Mouse (Mus musculus) liver, embryonic 11.5 days (tissue): ENCODE measurements around the gene Bco1. TPM values are rescaled to one million over a fixed set of nuclear protein-coding genes. Genes with fewer than 3 reads are reported as not detected.

Source experiments
- ATAC-seq: fragments of 200-750 bp; cut with Nextera tagmentation; replicated peaks from 2 replicates; pipeline ENCODE4 v1.8.0; 2017; ENCODE audit warnings: moderate number of reproducible peaks, mild to moderate bottlenecking, moderate TSS enrichment, moderate library complexity; ENCODE audit not compliant: low FRiP score
- DNase-seq: peaks from one replicate; pipeline ENCODE4 v3.0.0-alpha.2; 2017; ENCODE audit warnings: low spot score
- H3K27ac ChIP-seq: fragments of 300-500 bp; sonication (generic); 2 replicates; pipeline ENCODE4 v1.5.1; 2014; ENCODE audit warnings: mild to moderate bottlenecking, low read depth, low read length, control low read depth
- H3K27me3 ChIP-seq: fragments of 300-500 bp; sonication (generic); replicated peaks from 2 replicates; pipeline ENCODE4 v1.6.1; 2014; ENCODE audit warnings: low read length, mixed read lengths; ENCODE audit not compliant: control insufficient read depth, insufficient read depth
- H3K36me3 ChIP-seq: fragments of 300-500 bp; sonication (generic); 2 replicates; pipeline ENCODE4 v1.6.1; 2014; ENCODE audit warnings: mild to moderate bottlenecking, low read length, moderate library complexity, mixed read lengths; ENCODE audit not compliant: control insufficient read depth, insufficient read depth
- H3K4me1 ChIP-seq: fragments of 300-500 bp; sonication (generic); replicated peaks from 2 replicates; pipeline ENCODE4 v1.6.1; 2014; ENCODE audit warnings: low read length, mixed read lengths; ENCODE audit not compliant: control insufficient read depth, insufficient read depth
- H3K4me2 ChIP-seq: fragments of 300-500 bp; sonication (generic); 2 replicates; pipeline ENCODE4 v1.6.1; 2014; ENCODE audit warnings: mild to moderate bottlenecking, control low read depth, moderate library complexity
- H3K4me3 ChIP-seq: fragments of 300-500 bp; sonication (generic); 2 replicates; pipeline ENCODE4 v1.5.1; 2014; ENCODE audit warnings: low read depth, low read length, control low read depth
- H3K9ac ChIP-seq: fragments of 300-500 bp; sonication (generic); 2 replicates; pipeline ENCODE4 v1.6.1; 2014; ENCODE audit warnings: low read depth, low read length, control low read depth
- H3K9me3 ChIP-seq: fragments of 300-500 bp; sonication (generic); 2 replicates; pipeline ENCODE4 v1.6.1; 2016; ENCODE audit warnings: low read length, inconsistent platforms, mixed read lengths; ENCODE audit not compliant: control insufficient read depth
- WGBS: fragments of 180-500 bp; shearing (Covaris S2); extraction: QIAGEN DNeasy Blood & Tissue Kit; methylation state at CpG from one replicate; pipeline ENCODE4 v1.1.7; 2014; 5-methylcytosine and 5-hydroxymethylcytosine counted together
- polyA plus RNA-seq: library from polyadenylated mRNA; unstranded; fragments of >200 nt; fragmentation: Nextera tagmentation; extraction: Ambion mirVana; gene quantifications from 2 replicates; pipeline ENCODE4 v1.2.1, GENCODE M21; 2014

Gene Bco1
- polyA plus RNA-seq, 1 experiment from 2014 or later = 11.9 TPM

DNA sequence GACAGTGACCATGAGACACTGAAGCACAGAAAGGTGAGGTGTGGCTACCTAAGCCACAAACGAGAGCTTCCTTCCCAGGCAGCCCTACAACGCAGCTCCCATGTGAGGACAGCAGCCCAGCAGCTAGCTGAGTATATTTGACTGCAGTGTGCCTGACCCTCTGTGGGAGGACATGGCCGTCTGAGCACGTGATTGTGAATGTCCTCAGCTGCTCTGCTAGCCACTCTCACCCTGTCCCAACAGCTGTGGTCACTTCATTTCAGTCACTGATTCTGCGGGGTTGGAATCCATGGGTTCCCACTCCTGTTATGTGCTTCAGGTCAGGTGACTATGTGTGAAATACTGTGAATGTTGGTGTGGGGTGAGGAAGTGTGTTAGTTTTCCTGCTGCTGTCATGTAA is 80.7 kb downstream of the Bco1 start:
- H3K9ac ChIP-seq = no peak overlapping the region
- peaks cover 8% of the 10 kb centered on the region; the same call in 1 of the 2 replicates for H3K4me1 ChIP-seq
- no peaks in the 10 kb centered on the region for H3K9me3 ChIP-seq
- H3K27ac ChIP-seq = no peak overlapping the region
- H3K4me3 ChIP-seq = no peak overlapping the region
- H3K27me3 ChIP-seq = no peaks in the 10 kb centered on the region
- H3K36me3 ChIP-seq = no peaks in the 10 kb centered on the region
- ATAC-seq = no peak
- 81% methylated on average over 5 of the region's 5 CpGs for WGBS
- no peak overlapping the region for H3K4me2 ChIP-seq
- no peak for DNase-seq

DNA sequence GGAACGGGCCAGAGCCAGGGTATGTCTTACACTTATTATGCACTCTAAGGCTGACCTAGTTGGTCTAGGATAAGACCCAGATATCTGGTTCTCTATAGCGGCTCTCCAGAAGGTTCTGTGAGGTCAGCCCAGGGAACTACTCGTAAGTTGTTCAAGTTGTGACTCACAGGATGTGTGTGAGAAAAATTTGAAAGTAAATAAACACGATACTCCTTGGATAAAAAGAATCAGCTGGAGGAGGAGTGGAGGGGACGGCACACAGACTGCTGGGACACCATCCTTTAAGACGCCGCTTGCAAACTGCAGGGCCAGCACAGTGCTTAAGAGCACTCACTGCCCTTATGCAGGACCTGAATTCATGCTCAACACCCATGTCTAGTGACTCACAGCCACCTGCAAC is 81.6 kb downstream of the Bco1 start:
- H3K9ac ChIP-seq = no peak overlapping the region
- no peak overlapping the region for H3K4me2 ChIP-seq
- no peak for DNase-seq
- H3K4me1 ChIP-seq = peaks cover 8% of the 10 kb centered on the region; the same call in 1 of the 2 replicates
- H3K4me3 ChIP-seq = no peak overlapping the region
- H3K36me3 ChIP-seq = no peaks in the 10 kb centered on the region
- H3K9me3 ChIP-seq = no peaks in the 10 kb centered on the region
- H3K27me3 ChIP-seq = no peaks in the 10 kb centered on the region
- ATAC-seq = no peak
- 86% methylated on average over 7 of the region's 7 CpGs for WGBS
- no peak overlapping the region for H3K27ac ChIP-seq

DNA sequence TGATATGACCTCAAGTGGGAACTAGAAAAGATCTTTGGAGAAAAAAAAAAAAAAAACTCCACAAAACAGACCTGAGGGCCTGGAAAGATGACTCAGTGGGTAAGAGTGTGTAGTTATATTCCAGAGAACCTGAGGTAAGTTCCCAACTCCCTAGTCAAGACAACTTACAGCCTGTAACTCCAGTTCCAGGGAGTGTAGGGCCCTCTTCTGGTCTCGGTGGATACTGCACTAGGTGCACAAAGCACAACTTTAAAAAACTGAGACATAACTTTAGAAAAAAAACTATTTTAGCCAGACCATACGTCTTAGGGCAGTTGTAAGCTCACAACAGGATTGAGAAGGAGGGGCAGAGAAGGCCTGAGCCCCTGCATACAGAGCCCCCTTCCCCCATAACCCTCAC is 82.4 kb downstream of the Bco1 start:
- DNase-seq (no peak), ATAC-seq (no peak)
- 85% methylated on average over 2 of the region's 2 CpGs for WGBS
- Histone ChIP-seq H3K36me3 (no peaks in the 10 kb centered on the region), H3K9me3 (no peaks in the 10 kb centered on the region), H3K4me1 (0 out of 2 replicates have a peak, but pooled peaks cover 5% of the 10 kb centered on the region), H3K27me3 (no peaks in the 10 kb centered on the region), H3K9ac (no peak overlapping the region), H3K4me2 (no peak overlapping the region), H3K4me3 (no peak overlapping the region), H3K27ac (no peak overlapping the region)

DNA sequence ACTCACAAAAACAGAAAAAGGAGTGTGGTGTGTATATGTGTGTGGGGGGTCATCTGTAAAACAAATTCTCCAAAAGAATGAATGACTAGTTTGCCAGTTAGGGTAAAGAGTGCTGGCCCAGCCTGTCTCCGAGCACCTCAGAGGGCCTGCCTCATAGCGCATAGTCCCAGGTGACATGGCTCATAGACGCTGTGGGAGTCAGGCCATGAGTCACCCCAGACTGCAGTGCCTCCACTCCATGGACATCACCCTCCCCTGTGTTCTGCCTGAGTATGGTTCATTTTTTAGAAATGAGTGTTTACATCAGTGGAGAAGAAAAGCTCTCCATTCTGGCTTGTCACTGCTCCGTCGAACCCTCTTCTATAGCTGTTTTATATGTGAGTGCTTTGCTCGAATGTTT is 83.0 kb downstream of the Bco1 start:
- ATAC-seq (no peak), DNase-seq (no peak)
- no peak overlapping the region for H3K4me3 ChIP-seq
- H3K27me3 ChIP-seq = no peaks in the 10 kb centered on the region
- WGBS = 93% methylated on average over 6 of the region's 6 CpGs
- H3K9me3 ChIP-seq = no peaks in the 10 kb centered on the region
- H3K4me1 ChIP-seq = 0 out of 2 replicates have a peak, but pooled peaks cover 5% of the 10 kb centered on the region
- H3K4me2 ChIP-seq = no peak overlapping the region
- no peak overlapping the region for H3K9ac ChIP-seq
- no peaks in the 10 kb centered on the region for H3K36me3 ChIP-seq
- no peak overlapping the region for H3K27ac ChIP-seq

DNA sequence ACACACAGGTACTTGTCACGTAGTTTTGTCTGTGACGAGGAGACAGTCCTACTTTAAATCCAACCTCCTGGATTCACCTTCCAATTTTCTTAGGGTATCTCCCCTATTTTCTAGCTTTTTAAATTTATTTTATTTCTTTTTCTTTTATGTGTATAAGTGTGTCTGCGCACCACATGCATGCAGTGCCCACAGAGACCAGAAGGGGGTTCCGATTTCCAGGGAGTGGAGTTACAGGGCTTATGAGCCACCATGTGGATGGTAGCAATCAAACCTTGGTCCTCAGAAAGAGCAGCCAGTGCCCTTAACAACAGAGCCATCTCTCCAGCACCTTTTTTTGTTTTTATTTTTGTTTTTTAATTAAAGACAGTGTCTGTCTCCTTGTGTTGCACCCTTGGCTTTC is 87.1 kb downstream of the Bco1 start:
- Histone ChIP-seq H3K4me3 (no peak overlapping the region), H3K4me2 (no peak overlapping the region), H3K27me3 (no peaks in the 10 kb centered on the region), H3K9ac (no peak overlapping the region), H3K9me3 (no peaks in the 10 kb centered on the region), H3K27ac (no peak overlapping the region), H3K4me1 (no peaks in the 10 kb centered on the region), H3K36me3 (peaks cover 3% of the 10 kb centered on the region; the same call in 1 of the 2 replicates)
- no peak for DNase-seq
- 98% methylated on average over 4 of the region's 4 CpGs for WGBS
- no peak for ATAC-seq

Other genes starting within 250 kb of the Bco1 start
- 94.4 and 101 TPM in 2 replicates for gene Cmc2, start 174.4 kb upstream of the Bco1 start, polyA plus RNA-seq
- 53.9 and 56.9 TPM in 2 replicates for gene Cenpn, start 174.1 kb upstream of the Bco1 start, polyA plus RNA-seq
- 13.1 and 13.3 TPM in 2 replicates for gene Atmin, start 152.5 kb upstream of the Bco1 start, polyA plus RNA-seq
- 0.63 and 0.88 TPM in 2 replicates for gene 1700030J22Rik, start 116.9 kb upstream of the Bco1 start, polyA plus RNA-seq
- gene Gcsh, start 102.3 kb upstream of the Bco1 start, polyA plus RNA-seq = 147 and 149 TPM in 2 replicates
- gene Pkd1l2, start 13.4 kb upstream of the Bco1 start, polyA plus RNA-seq = 0.03 and 0.16 TPM in 2 replicates
- gene Gan, start 62.3 kb downstream of the Bco1 start, polyA plus RNA-seq = 2.0 and 2.1 TPM in 2 replicates
- gene Cmip, start 161.2 kb downstream of the Bco1 start, polyA plus RNA-seq = 14.3 and 17.1 TPM in 2 replicates